Mouse (Mus musculus): ENCODE measurements at regions not wholly inside any gene's neighbourhood (a gene's known extent, or its start where the extent isn't known, plus 50 kb on each side); places are given as distances from the start of the nearest gene placed in this dataset.

DNA sequence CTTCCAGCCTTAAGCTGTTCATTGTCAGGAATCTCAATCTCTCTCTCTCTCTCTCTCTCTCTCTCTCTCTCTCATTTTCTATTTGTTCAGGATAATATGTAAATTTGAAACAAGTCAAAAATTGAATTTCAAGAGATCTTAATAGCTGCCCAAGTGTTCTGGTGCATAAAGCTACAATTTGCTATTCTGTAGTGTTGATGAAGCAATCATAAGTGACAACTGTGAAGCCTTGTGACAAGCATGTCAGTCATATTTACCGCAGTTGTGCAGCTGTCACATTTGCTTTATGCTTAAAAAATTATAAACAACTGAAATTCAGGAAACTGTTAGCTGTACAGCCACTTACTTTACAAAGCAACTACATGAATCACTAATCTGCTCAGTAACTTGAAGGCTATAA lies 208.6 kb upstream of the Hey2 start:
- no peak for TF ChIP-seq POLR2A (IDR thresholded peaks at IDR 0.05; ENCODE audit: control insufficient read depth in 1 of 2, insufficient read depth in 1 of 2, low read depth in 1 of 2, low read length in 2 of 2, poor library complexity in 1 of 2)
- TF ChIP-seq CTCF (IDR thresholded peaks at IDR 0.05 in 2 of 3, conservative IDR thresholded peaks at IDR 0.05 in 1 of 3; ENCODE audit: control insufficient read depth in 1 of 3, insufficient read depth in 1 of 3, low read depth in 2 of 3, low read length in 3 of 3, poor library complexity in 1 of 3, severe bottlenecking in 1 of 3), result no peak
- no peak for TF ChIP-seq SIN3A (IDR thresholded peaks at IDR 0.05; ENCODE audit: low read length)
- no peak for TF ChIP-seq POLR2AphosphoS5 (IDR thresholded peaks at IDR 0.05; ENCODE audit: borderline replicate concordance, low read depth, low read length)
- TF ChIP-seq MEF2A (IDR thresholded peaks at IDR 0.05; ENCODE audit: extremely low read depth, insufficient replicate concordance, low read depth, low read length, poor library complexity, severe bottlenecking), result no peak
- no peak for TF ChIP-seq MAZ (IDR thresholded peaks at IDR 0.05; ENCODE audit: low read depth, low read length)
- no peak for TF ChIP-seq NRF1 (IDR thresholded peaks at IDR 0.05; ENCODE audit: insufficient read depth, low read depth, low read length, poor library complexity, severe bottlenecking)
- no peak for TF ChIP-seq MXI1 (IDR thresholded peaks at IDR 0.05; ENCODE audit: low read depth, low read length)
- no peak for TF ChIP-seq USF1 (IDR thresholded peaks at IDR 0.05; ENCODE audit: low read depth, low read length)
- TF ChIP-seq ETS1 (IDR thresholded peaks at IDR 0.05; ENCODE audit: low read depth, low read length), result no peak
- no peak for TF ChIP-seq MAX (IDR thresholded peaks at IDR 0.05; ENCODE audit: low read length)
- no peak for TF ChIP-seq TBP (IDR thresholded peaks at IDR 0.05; ENCODE audit: low read depth, low read length)

All from MEL (cell line).